Mouse (Mus musculus): ENCODE results near the gene Eif1ad.

DNA sequence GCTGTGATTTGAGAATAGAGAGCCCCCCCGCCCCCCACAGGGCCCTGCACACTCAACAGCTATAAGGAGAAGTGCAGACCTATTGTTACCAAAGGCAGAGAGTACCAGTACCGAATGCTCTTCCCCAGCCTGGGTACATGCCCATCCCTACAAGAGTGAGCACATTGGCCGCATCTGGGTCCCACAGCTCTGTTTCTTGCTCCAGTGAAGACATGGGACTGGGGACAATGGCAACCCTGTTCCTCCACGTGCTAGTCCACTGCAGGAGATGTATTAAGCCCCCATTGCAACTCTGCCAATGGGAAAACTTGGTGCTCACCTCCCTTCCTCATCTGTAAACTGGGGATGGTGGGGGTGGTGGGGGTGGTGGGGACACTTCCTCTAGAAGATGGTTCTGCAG, 47.3 kb downstream of the Eif1ad start:
- TF ChIP-seq CTCF (IDR thresholded peaks at IDR 0.05; ENCODE audit: extremely low read depth, insufficient read depth, insufficient read length, insufficient replicate concordance) = no peak
- TF ChIP-seq POLR2A (IDR thresholded peaks at IDR 0.05; ENCODE audit: low read depth, low read length) = no peak
